Mouse (Mus musculus): ENCODE measurements around the gene Gm49673. TPM values are rescaled to one million over a fixed set of nuclear protein-coding genes. Genes with fewer than 3 reads are reported as not detected.
A peak's percentile ranks its signal among the peaks of the same experiment; 100 is the strongest.
"Not testable (repeated sequence)": the region's sequence is repeated elsewhere in the genome, so short reads cannot be mapped to it uniquely, and the experiment has no call there.

Gene Gm49673
- polyA plus RNA-seq, 1 experiment from 2014 or later, result 0.22 TPM

DNA sequence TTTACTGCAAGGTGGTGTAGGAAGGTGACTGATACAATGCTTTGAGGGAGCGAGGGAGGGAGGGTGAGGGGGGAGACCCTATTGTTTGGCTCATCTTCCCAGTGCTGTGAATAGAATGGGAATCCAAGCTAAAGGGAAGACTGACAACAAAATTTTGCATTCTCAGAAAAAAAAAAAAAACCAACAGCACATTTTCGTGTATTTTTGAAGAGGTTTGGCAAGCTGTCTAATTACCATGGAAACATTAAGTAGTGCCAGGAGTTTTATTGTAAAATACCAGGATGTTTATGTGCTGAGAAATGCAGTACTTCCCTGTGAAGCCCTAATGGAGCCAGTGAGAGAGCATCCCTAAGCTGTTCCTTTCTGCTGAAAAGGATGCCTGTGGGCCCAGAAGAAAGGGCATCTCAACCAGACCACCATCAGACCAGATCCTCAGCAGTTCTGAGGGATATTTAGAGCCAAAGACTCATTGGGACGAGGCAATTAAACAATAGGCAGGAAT is 90.9 kb downstream of the Gm49673 start:
- WGBS, result 54% methylated on average over 2 of the region's 3 CpGs
- H3K4me2 ChIP-seq (ENCODE audit: low read length); H3K9me3 ChIP-seq (replicated peaks; ENCODE audit: control insufficient read depth, low read length); H3K9ac ChIP-seq (ENCODE audit: low read length); H3K4me3 ChIP-seq (ENCODE audit: low read depth, low read length); H3K27me3 ChIP-seq (replicated peaks; ENCODE audit: control insufficient read depth, insufficient read depth, low read length); H3K27ac ChIP-seq (ENCODE audit: low read depth, low read length); H3K4me1 ChIP-seq (ENCODE audit: control insufficient read depth, insufficient read depth, low read length); H3K36me3 ChIP-seq (ENCODE audit: control insufficient read depth, insufficient read depth, low read length): not testable (repeated sequence)
- peak; percentile 48 for DNase-seq (ENCODE audit: low spot score)
- ATAC-seq, result 0 out of 2 replicates have a peak, but pooled peaks have one; percentile 18

DNA sequence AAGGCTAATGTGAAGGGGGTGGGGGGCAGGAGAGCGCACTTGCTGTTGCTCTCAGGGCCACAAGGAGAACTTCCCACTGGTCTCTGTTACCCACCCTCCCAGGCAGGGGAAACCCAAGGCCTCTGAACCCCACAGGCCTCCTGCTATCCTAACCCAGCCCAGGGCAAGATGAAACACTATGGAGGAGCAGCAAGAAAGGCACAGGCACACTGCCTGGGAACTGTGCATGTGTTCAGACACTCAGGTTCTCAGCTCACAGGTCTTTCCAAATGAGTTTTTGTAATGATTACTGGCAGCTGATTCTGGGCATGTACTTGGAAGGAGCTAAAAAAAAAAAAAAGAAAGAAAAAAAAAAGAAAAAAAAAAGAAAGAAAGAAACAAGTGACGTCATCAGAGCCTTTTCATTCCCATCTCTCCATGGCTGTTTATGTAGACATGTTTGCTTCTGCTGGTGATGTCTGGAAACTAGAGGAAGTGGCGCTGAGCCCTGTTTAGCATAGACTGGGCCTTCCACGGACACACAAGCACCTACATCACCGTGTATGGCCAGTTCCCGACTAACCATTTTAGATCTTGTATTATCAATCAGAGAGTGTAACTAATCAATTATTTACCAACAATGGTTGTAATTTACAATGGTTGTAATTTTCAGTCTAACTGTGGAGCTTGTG is 91.5 kb downstream of the Gm49673 start:
- not testable (repeated sequence) for H3K4me3 ChIP-seq (ENCODE audit: low read depth, low read length); H3K27me3 ChIP-seq (replicated peaks; ENCODE audit: control insufficient read depth, insufficient read depth, low read length); H3K4me2 ChIP-seq (ENCODE audit: low read length); H3K36me3 ChIP-seq (ENCODE audit: control insufficient read depth, insufficient read depth, low read length); ATAC-seq; H3K4me1 ChIP-seq (ENCODE audit: control insufficient read depth, insufficient read depth, low read length); H3K9me3 ChIP-seq (replicated peaks; ENCODE audit: control insufficient read depth, low read length); H3K27ac ChIP-seq (ENCODE audit: low read depth, low read length); H3K9ac ChIP-seq (ENCODE audit: low read length)
- WGBS, result 73% methylated on average over 4 of the region's 6 CpGs
- peak; percentile 34 for DNase-seq (ENCODE audit: low spot score)

DNA sequence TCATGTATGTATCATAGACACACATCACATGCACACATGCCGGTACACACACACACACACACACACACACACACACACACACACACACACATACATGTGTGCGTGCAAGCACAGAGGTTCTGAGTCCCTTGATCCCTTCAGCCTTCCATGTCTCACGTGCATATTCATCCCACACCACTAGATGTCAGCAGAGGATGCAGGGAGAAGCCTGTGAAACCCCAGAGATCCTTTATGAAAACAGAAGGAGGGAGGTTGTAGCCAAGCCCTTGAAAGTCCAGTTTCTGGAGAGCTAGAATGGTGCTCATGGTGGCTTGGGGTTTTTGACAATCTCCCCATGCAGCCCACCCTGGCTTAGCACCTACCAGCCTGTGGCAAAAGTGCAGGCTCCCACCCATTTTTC is 96.3 kb downstream of the Gm49673 start:
- not testable (repeated sequence) for H3K9me3 ChIP-seq (replicated peaks; ENCODE audit: control insufficient read depth, low read length); H3K4me2 ChIP-seq (ENCODE audit: low read length); H3K27ac ChIP-seq (ENCODE audit: low read depth, low read length); H3K27me3 ChIP-seq (replicated peaks; ENCODE audit: control insufficient read depth, insufficient read depth, low read length); H3K4me1 ChIP-seq (ENCODE audit: control insufficient read depth, insufficient read depth, low read length); H3K4me3 ChIP-seq (ENCODE audit: low read depth, low read length); H3K9ac ChIP-seq (ENCODE audit: low read length); H3K36me3 ChIP-seq (ENCODE audit: control insufficient read depth, insufficient read depth, low read length)
- DNase-seq (ENCODE audit: low spot score) (peak; percentile 35), ATAC-seq (peak; percentile 77)
- WGBS, result 29% methylated on average over 3 of the region's 3 CpGs

DNA sequence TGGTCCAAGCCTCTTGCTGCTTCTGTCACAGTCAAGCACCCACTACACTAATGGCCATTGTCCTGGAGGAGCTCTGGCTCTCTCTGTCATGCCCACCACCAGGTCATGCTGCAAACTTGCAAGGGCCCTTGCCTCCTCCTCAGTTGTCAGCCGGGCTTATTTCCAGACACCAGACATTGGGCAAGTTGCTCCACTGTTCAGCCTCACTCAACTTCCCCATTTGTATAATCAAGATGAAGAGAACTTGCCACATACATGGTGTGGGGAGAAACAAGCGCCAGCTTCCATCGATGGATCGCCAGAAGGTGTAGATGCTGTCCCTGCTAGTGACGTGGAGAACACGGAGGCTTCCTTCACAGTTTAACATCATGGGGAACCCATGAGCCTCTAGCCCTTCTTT is 97.4 kb downstream of the Gm49673 start:
- H3K27ac ChIP-seq (ENCODE audit: low read depth, low read length); H3K27me3 ChIP-seq (replicated peaks; ENCODE audit: control insufficient read depth, insufficient read depth, low read length); H3K9me3 ChIP-seq (replicated peaks; ENCODE audit: control insufficient read depth, low read length); H3K9ac ChIP-seq (ENCODE audit: low read length); H3K4me3 ChIP-seq (ENCODE audit: low read depth, low read length); DNase-seq (ENCODE audit: low spot score); H3K36me3 ChIP-seq (ENCODE audit: control insufficient read depth, insufficient read depth, low read length); H3K4me1 ChIP-seq (ENCODE audit: control insufficient read depth, insufficient read depth, low read length); H3K4me2 ChIP-seq (ENCODE audit: low read length); ATAC-seq: not testable (repeated sequence)
- WGBS, result 87% methylated on average over 5 of the region's 6 CpGs

DNA sequence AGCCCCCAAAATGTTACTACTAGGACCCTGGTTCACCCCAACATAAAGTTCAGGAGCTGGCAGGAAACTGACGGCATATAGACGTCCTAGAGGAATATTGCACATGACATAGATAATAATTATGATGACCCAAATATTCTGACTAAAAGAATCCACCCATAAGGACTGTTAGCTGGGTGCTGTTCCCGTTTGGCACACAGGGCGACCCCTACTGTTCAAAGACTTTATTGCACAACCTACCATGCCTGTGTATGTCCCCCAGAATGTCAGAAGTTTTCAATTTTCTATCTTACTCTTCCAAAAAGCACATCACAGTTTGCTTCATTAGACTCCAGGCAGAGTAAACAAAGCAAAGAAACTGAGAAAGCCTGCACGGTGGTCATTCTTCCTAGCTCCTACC is 101.4 kb downstream of the Gm49673 start:
- not testable (repeated sequence) for H3K9me3 ChIP-seq (replicated peaks; ENCODE audit: control insufficient read depth, low read length); DNase-seq (ENCODE audit: low spot score)

DNA sequence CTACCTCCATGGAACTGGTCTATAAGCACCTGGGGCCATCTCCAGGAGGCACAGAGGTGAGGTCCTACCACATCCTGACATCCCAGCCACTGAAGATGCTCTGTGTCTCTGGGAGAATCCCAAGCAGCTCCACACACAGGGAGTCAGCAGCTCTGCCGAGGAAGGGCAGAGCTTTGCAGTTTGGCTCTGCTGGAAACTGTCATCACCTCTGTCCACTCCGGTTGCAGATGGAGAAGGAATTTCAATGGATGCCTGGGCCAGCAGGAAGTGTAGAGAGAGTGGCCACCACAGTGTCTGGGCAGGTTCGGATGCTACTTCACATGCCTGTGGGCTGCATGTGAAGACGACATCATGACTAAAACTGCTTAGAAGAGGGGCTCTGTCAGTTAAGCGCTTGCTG is 106.4 kb downstream of the Gm49673 start:
- H3K27ac ChIP-seq (ENCODE audit: low read depth, low read length); H3K9ac ChIP-seq (ENCODE audit: low read length); ATAC-seq; H3K27me3 ChIP-seq (replicated peaks; ENCODE audit: control insufficient read depth, insufficient read depth, low read length); DNase-seq (ENCODE audit: low spot score); H3K4me1 ChIP-seq (ENCODE audit: control insufficient read depth, insufficient read depth, low read length); H3K9me3 ChIP-seq (replicated peaks; ENCODE audit: control insufficient read depth, low read length); H3K36me3 ChIP-seq (ENCODE audit: control insufficient read depth, insufficient read depth, low read length); H3K4me3 ChIP-seq (ENCODE audit: low read depth, low read length); H3K4me2 ChIP-seq (ENCODE audit: low read length): not testable (repeated sequence)
- WGBS, result no CpG with 5 or more reads among the region's 5 CpGs

More for the DNA sequence above, 101.4 kb downstream of the Gm49673 start:
- not testable (repeated sequence) for H3K4me3 ChIP-seq (ENCODE audit: low read depth, low read length); H3K4me1 ChIP-seq (ENCODE audit: control insufficient read depth, insufficient read depth, low read length); H3K9ac ChIP-seq (ENCODE audit: low read length); H3K36me3 ChIP-seq (ENCODE audit: control insufficient read depth, insufficient read depth, low read length); H3K27me3 ChIP-seq (replicated peaks; ENCODE audit: control insufficient read depth, insufficient read depth, low read length); H3K27ac ChIP-seq (ENCODE audit: low read depth, low read length); H3K4me2 ChIP-seq (ENCODE audit: low read length)
- 0 out of 2 replicates have a peak, but pooled peaks have one; percentile 12 for ATAC-seq
- WGBS, result 0% methylated on average over 2 of the region's 5 CpGs

DNA sequence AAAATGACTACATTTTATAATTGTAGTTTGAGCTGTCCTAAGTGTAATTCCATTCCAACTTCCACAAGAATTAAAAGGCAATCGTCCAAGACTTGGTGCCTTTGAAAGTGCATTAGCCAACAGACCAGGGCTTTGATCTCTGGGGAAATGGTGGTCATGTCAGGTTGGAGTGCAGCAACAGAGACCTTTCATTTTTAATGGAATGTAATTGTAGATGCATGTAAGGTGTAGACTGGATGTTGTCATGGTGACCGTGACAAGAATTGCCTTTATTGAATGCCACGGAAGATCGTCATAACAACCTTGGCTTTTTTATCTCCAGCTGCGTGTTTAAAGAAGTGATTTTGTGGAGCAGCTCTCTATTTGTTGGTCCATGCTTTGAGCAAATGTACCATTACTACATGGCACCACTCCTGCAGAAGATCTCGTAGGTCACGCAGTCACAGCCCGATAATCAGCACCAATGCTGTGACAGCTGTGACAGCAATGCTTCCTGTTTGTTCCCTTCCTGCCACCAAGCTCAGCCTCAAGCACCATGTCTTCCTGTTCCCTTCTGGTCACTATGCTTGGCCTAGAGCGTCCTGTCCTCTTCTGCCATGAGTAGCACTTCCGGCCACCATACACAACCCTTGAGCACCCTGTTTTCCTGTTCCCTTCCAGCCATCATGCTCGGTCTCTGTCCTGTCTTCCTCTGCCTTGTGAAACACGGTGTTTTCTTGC is 107.5 kb downstream of the Gm49673 start:
- not testable (repeated sequence) for H3K27ac ChIP-seq (ENCODE audit: low read depth, low read length); DNase-seq (ENCODE audit: low spot score); H3K9ac ChIP-seq (ENCODE audit: low read length); H3K36me3 ChIP-seq (ENCODE audit: control insufficient read depth, insufficient read depth, low read length); H3K4me1 ChIP-seq (ENCODE audit: control insufficient read depth, insufficient read depth, low read length); H3K27me3 ChIP-seq (replicated peaks; ENCODE audit: control insufficient read depth, insufficient read depth, low read length); H3K4me2 ChIP-seq (ENCODE audit: low read length); ATAC-seq; H3K4me3 ChIP-seq (ENCODE audit: low read depth, low read length); H3K9me3 ChIP-seq (replicated peaks; ENCODE audit: control insufficient read depth, low read length)
- WGBS, result no CpG with 5 or more reads among the region's 12 CpGs

DNA sequence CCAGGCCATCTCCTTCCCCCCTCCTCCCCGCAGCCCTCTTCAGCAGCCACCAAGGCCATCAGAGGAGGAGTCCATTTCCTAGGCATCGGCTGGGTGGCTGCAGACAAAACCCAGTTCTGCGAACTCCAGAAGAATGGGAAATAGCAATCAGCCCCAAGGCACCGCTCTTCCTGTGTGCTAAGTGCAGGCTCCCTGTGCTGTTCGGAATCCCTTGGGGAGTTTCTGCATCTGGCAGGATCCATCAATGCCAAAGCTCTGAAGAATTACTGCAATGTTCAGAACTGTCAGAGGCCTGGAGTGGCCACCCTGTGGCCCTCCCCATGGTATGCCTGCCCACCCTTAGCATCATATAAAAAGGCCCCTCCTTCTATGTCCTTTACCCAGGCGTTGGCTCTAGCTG is 110.6 kb downstream of the Gm49673 start:
- not testable (repeated sequence) for H3K9me3 ChIP-seq (replicated peaks; ENCODE audit: control insufficient read depth, low read length); ATAC-seq; H3K27ac ChIP-seq (ENCODE audit: low read depth, low read length); DNase-seq (ENCODE audit: low spot score); H3K9ac ChIP-seq (ENCODE audit: low read length); H3K4me2 ChIP-seq (ENCODE audit: low read length); H3K4me1 ChIP-seq (ENCODE audit: control insufficient read depth, insufficient read depth, low read length); H3K4me3 ChIP-seq (ENCODE audit: low read depth, low read length); H3K36me3 ChIP-seq (ENCODE audit: control insufficient read depth, insufficient read depth, low read length); H3K27me3 ChIP-seq (replicated peaks; ENCODE audit: control insufficient read depth, insufficient read depth, low read length)
- WGBS, result 75% methylated on average over 3 of the region's 6 CpGs

All from forebrain, embryonic 14.5 days (tissue).